Mouse (Mus musculus) ES-E14 (cell line): ENCODE results near the gene Sema3c.

Experiments
- CHD2 ChIP-seq: IDR thresholded peaks from 2 replicates; pipeline ENCODE4 v1.6.1; 2014; ENCODE audit warnings: mild to moderate bottlenecking, low read depth, low read length, inconsistent platforms
- HCFC1 ChIP-seq: IDR thresholded peaks from 2 replicates; pipeline ENCODE4 v1.6.1; 2012; ENCODE audit warnings: low read length, inconsistent platforms, borderline replicate concordance; ENCODE audit not compliant: insufficient read depth
- MAFK ChIP-seq: IDR thresholded peaks from 2 replicates; pipeline ENCODE4 v1.6.1; 2014; ENCODE audit warnings: mild to moderate bottlenecking, low read depth, low read length, inconsistent platforms; ENCODE audit not compliant: insufficient read depth
- ZC3H11A ChIP-seq: IDR thresholded peaks from 2 replicates; pipeline ENCODE4 v1.6.1; 2012; ENCODE audit warnings: low read depth, mild to moderate bottlenecking, inconsistent platforms, low read length, borderline replicate concordance
- ZNF384 ChIP-seq: IDR thresholded peaks from 2 replicates; pipeline ENCODE4 v1.6.1; 2012; ENCODE audit warnings: low read depth, low read length, inconsistent platforms

GRCm38 (mm10) chr5:17704160-17704559 is 130.1 kb downstream of the Sema3c start:
- TF ChIP-seq HCFC1 (no peak), ZNF384 (no peak), ZC3H11A (no peak), CHD2 (no peak), MAFK (no peak)
